Mouse (Mus musculus): ENCODE data around the gene Maml3. TPM values are rescaled to one million over a fixed set of nuclear protein-coding genes. Genes with fewer than 3 reads are reported as not detected.

Gene Maml3
- total and polyA plus RNA-seq, 3 experiments: 0.81 to 1.8 (median 0.98) TPM

GRCm38 (mm10) chr3:51727968-51728367 lies 376.9 kb downstream of the Maml3 start:
- H3K4me2 ChIP-seq (ENCODE audit: insufficient read depth, low read depth, poor library complexity, severe bottlenecking): no peak overlapping the region
- no peak overlapping the region for H3K4me3 ChIP-seq (replicated peaks in 1 of 3; ENCODE audit: low read depth in 2 of 3, low read length in 2 of 3, poor library complexity in 1 of 3)

GRCm38 (mm10) chr3:51727487-51727886 lies 377.4 kb downstream of the Maml3 start:
- in situ Hi-C loops (cut with MboI; ENCODE audit: low pct_ligation_motif_present, low pct_unique_long_range_greater_than_20kb, low sequenced_read_pairs) (no loop called here), dilution Hi-C loops (cut with MboI; ENCODE audit: extremely low pct_ligation_motif_present, extremely low pct_unique_long_range_greater_than_20kb, low sequenced_read_pairs) (no loop called here)
- Histone ChIP-seq H3K27ac (ENCODE audit: insufficient read depth, low read depth) (no peak overlapping the region), H3K9ac (ENCODE audit: insufficient read depth, low read depth) (no peak overlapping the region), H3K79me2 (replicated peaks; ENCODE audit: control insufficient read depth, extremely low read depth, insufficient read depth, poor library complexity, severe bottlenecking) (no peaks in the 10 kb centered on the region), H3K9me3 (replicated peaks; ENCODE audit: low read length) (no peaks in the 10 kb centered on the region), H3K36me3 (replicated peaks in 1 of 2; ENCODE audit: control insufficient read depth in 1 of 2, insufficient read depth in 1 of 2, low read length in 1 of 2) (no peaks in the 10 kb centered on the region), H3K4me2 (ENCODE audit: insufficient read depth, low read depth, poor library complexity, severe bottlenecking) (no peak overlapping the region), H3K27me3 (replicated peaks) (no peaks in the 10 kb centered on the region), H3K4me3 (replicated peaks in 1 of 3; ENCODE audit: low read depth in 2 of 3, low read length in 2 of 3, poor library complexity in 1 of 3) (no peak overlapping the region), H3K4me1 (ENCODE audit: control insufficient read depth in 1 of 2, insufficient read depth in 2 of 2) (peaks cover 10 to 57% of the 10 kb centered on the region in 2 experiments)
- DNase-seq (ENCODE audit: extremely low read depth): no peak
- TF ChIP-seq TBP (conservative IDR thresholded peaks at IDR 0.05; ENCODE audit: low read depth, low read length) (no peak), MEF2A (IDR thresholded peaks at IDR 0.05; ENCODE audit: borderline replicate concordance, low read depth, low read length) (no peak), MAFK (IDR thresholded peaks at IDR 0.05; ENCODE audit: insufficient replicate concordance, low read length) (no peak), ETS1 (conservative IDR thresholded peaks at IDR 0.05; ENCODE audit: low read depth, low read length) (no peak), TCF12 (IDR thresholded peaks at IDR 0.05; ENCODE audit: low read depth, low read length) (no peak), MXI1 (IDR thresholded peaks at IDR 0.05; ENCODE audit: low read depth, low read length) (no peak), GABPA (IDR thresholded peaks at IDR 0.05; ENCODE audit: insufficient replicate concordance, low read depth, low read length) (no peak), KAT2A (IDR thresholded peaks at IDR 0.05; ENCODE audit: insufficient replicate concordance, low read length) (no peak), USF1 (IDR thresholded peaks at IDR 0.05; ENCODE audit: low read depth, low read length) (no peak), ZC3H11A (IDR thresholded peaks at IDR 0.05; ENCODE audit: low read depth, low read length) (no peak), MAX (IDR thresholded peaks at IDR 0.05; ENCODE audit: low read length) (no peak), BHLHE40 (IDR thresholded peaks at IDR 0.05; ENCODE audit: low read depth, low read length) (no peak), ZMIZ1 (IDR thresholded peaks at IDR 0.05; ENCODE audit: low read depth, low read length) (no peak), RCOR1 (conservative IDR thresholded peaks at IDR 0.05; ENCODE audit: low read depth, low read length) (no peak), NELFE (IDR thresholded peaks at IDR 0.05; ENCODE audit: low read depth, low read length) (no peak), CHD2 (IDR thresholded peaks at IDR 0.05; ENCODE audit: low read length) (no peak), ZKSCAN1 (IDR thresholded peaks at IDR 0.05; ENCODE audit: borderline replicate concordance, low read depth, low read length) (no peak)

More at GRCm38 (mm10) chr3:51727968-51728367, 376.9 kb downstream of the Maml3 start:
- dilution Hi-C loops (cut with MboI; ENCODE audit: extremely low pct_ligation_motif_present, extremely low pct_unique_long_range_greater_than_20kb, low sequenced_read_pairs) (no loop called here), in situ Hi-C loops (cut with MboI; ENCODE audit: low pct_ligation_motif_present, low pct_unique_long_range_greater_than_20kb, low sequenced_read_pairs) (no loop called here)
- Histone ChIP-seq H3K9ac (ENCODE audit: insufficient read depth, low read depth) (no peak overlapping the region), H3K27ac (ENCODE audit: insufficient read depth, low read depth) (no peak overlapping the region), H3K27me3 (replicated peaks) (no peaks in the 10 kb centered on the region), H3K4me1 (ENCODE audit: control insufficient read depth in 1 of 2, insufficient read depth in 2 of 2) (peaks cover 10 to 62% of the 10 kb centered on the region in 2 experiments), H3K36me3 (replicated peaks in 1 of 2; ENCODE audit: control insufficient read depth in 1 of 2, insufficient read depth in 1 of 2, low read length in 1 of 2) (no peaks in the 10 kb centered on the region), H3K9me3 (replicated peaks; ENCODE audit: low read length) (no peaks in the 10 kb centered on the region), H3K79me2 (replicated peaks; ENCODE audit: control insufficient read depth, extremely low read depth, insufficient read depth, poor library complexity, severe bottlenecking) (no peaks in the 10 kb centered on the region)
- DNase-seq (ENCODE audit: extremely low read depth): no peak
- TF ChIP-seq JUND (conservative IDR thresholded peaks at IDR 0.05; ENCODE audit: low read depth, low read length) (no peak), RAD21 (IDR thresholded peaks at IDR 0.05; ENCODE audit: low read depth, low read length) (no peak), KAT2A (IDR thresholded peaks at IDR 0.05; ENCODE audit: insufficient replicate concordance, low read length) (no peak), MYC (IDR thresholded peaks at IDR 0.05; ENCODE audit: low read depth, low read length) (no peak), USF1 (IDR thresholded peaks at IDR 0.05; ENCODE audit: low read depth, low read length) (no peak), ZKSCAN1 (IDR thresholded peaks at IDR 0.05; ENCODE audit: borderline replicate concordance, low read depth, low read length) (no peak), EP300 (IDR thresholded peaks at IDR 0.05; ENCODE audit: low read length) (no peak)

Measured in CH12.LX (cell line).